Mouse (Mus musculus) heart, embryonic 11.5 days (tissue): ENCODE measurements around the gene Vmp1. TPM values are rescaled to one million over a fixed set of nuclear protein-coding genes. Genes with fewer than 3 reads are reported as not detected.
A peak's percentile ranks its signal among the peaks of the same experiment; 100 is the strongest.

Experiments
- ATAC-seq: fragments of 200-750 bp; cut with Nextera tagmentation; replicated peaks from 2 replicates; pipeline ENCODE4 v1.8.0; 2017; ENCODE audit warnings: moderate library complexity; ENCODE audit not compliant: insufficient number of reproducible peaks, low FRiP score, low TSS enrichment
- H3K27ac ChIP-seq: fragments of 300-500 bp; sonication (generic); 2 replicates; pipeline ENCODE4 v1.5.1; 2014; ENCODE audit warnings: mild to moderate bottlenecking, low read depth, low read length
- H3K27me3 ChIP-seq: fragments of 300-500 bp; sonication (generic); 2 replicates; pipeline ENCODE4 v1.6.1; 2014; ENCODE audit warnings: mild to moderate bottlenecking, low read length, mixed read lengths; ENCODE audit not compliant: control insufficient read depth, insufficient read depth
- H3K36me3 ChIP-seq: fragments of 300-500 bp; sonication (generic); 2 replicates; pipeline ENCODE4 v1.6.1; 2014; ENCODE audit warnings: mild to moderate bottlenecking, low read length, moderate library complexity, mixed read lengths; ENCODE audit not compliant: control insufficient read depth, insufficient read depth
- H3K4me1 ChIP-seq: fragments of 300-500 bp; sonication (generic); 2 replicates; pipeline ENCODE4 v1.6.1; 2014; ENCODE audit warnings: low read length; ENCODE audit not compliant: control insufficient read depth, insufficient read depth
- H3K4me2 ChIP-seq: fragments of 300-500 bp; sonication (generic); 2 replicates; pipeline ENCODE4 v1.6.1; 2014; ENCODE audit warnings: mild to moderate bottlenecking, moderate library complexity
- H3K4me3 ChIP-seq: fragments of 300-500 bp; sonication (generic); 2 replicates; pipeline ENCODE4 v1.5.1; 2014; ENCODE audit warnings: low read depth, low read length
- H3K9ac ChIP-seq: fragments of 300-500 bp; sonication (generic); 2 replicates; pipeline ENCODE4 v1.6.1; 2014; ENCODE audit warnings: mild to moderate bottlenecking, low read depth, low read length, moderate library complexity
- H3K9me3 ChIP-seq: fragments of 300-500 bp; sonication (generic); replicated peaks from 2 replicates; pipeline ENCODE4 v1.6.1; 2016; ENCODE audit warnings: low read length; ENCODE audit not compliant: control insufficient read depth
- WGBS: fragments of 180-500 bp; shearing (Covaris S2); extraction: QIAGEN DNeasy Blood & Tissue Kit; methylation state at CpG from one replicate; pipeline ENCODE4 v1.1.7; 2014; ENCODE audit not compliant: insufficient replicate concordance; 5-methylcytosine and 5-hydroxymethylcytosine counted together
- polyA plus RNA-seq: library from polyadenylated mRNA; unstranded; fragments of >200 nt; fragmentation: Nextera tagmentation; extraction: Ambion mirVana; gene quantifications from 2 replicates; pipeline ENCODE4 v1.2.1, GENCODE M21; 2014

The Vmp1 gene
- polyA plus RNA-seq, 1 experiment from 2014 or later: 112 TPM

DNA sequence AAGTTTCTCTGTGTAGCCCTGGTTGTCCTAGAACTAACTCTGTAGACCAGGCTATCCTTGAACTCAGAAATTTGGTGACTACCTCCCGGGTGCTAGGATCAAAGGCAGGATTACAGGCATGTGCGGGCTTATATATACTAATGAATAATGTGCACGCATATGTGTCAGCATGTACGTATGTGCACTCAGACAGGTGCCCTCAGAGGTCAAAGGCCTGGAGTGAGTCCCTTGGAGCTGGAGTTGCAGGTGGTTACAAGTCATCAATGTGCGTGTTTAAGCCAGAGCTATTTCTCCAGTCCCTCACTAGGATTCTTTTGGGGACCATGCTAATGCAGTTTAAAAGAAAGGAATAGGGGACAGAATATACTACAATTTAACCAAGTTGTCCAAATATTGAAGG lies 85.5 kb downstream of the Vmp1 start:
- ATAC-seq: no peak

DNA sequence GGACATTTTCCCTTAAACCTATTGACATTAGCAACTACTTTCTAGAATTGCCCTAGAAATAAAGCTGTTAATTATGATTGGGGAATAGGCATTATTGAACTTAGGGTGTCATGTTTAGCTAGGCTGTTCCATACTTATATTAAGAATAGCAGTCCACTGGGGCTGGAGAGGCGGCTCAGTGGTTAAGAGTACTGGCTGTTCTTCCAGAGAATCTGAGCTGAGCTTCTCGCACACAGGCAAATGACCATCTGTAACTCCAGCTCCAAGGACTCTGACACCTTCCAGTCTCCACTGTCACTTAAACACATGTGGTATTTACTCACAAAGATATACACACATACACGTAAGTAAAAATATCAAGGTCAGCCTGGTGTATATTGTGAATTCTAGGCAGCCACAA lies 86.7 kb downstream of the Vmp1 start:
- H3K4me1 ChIP-seq: peaks cover 7% of the 10 kb centered on the region; the same call in 1 of the 2 replicates
- WGBS: 87% methylated on average over 3 of the region's 3 CpGs
- ATAC-seq: no peak
- H3K4me3 ChIP-seq: no peak overlapping the region
- H3K4me2 ChIP-seq: no peak overlapping the region
- no peak overlapping the region for H3K27ac ChIP-seq
- no peaks in the 10 kb centered on the region for H3K9me3 ChIP-seq
- H3K27me3 ChIP-seq: no peaks in the 10 kb centered on the region
- H3K9ac ChIP-seq: no peak overlapping the region
- no peaks in the 10 kb centered on the region for H3K36me3 ChIP-seq

More for the DNA sequence above, 85.5 kb downstream of the Vmp1 start:
- Histone ChIP-seq H3K4me2 (no peak overlapping the region), H3K9ac (no peak overlapping the region), H3K4me3 (no peak overlapping the region), H3K4me1 (peaks cover 2% of the 10 kb centered on the region; the same call in 1 of the 2 replicates), H3K27me3 (no peaks in the 10 kb centered on the region), H3K9me3 (no peaks in the 10 kb centered on the region), H3K27ac (no peak overlapping the region), H3K36me3 (no peaks in the 10 kb centered on the region)
- WGBS: 91% methylated on average over 5 of the region's 5 CpGs

DNA sequence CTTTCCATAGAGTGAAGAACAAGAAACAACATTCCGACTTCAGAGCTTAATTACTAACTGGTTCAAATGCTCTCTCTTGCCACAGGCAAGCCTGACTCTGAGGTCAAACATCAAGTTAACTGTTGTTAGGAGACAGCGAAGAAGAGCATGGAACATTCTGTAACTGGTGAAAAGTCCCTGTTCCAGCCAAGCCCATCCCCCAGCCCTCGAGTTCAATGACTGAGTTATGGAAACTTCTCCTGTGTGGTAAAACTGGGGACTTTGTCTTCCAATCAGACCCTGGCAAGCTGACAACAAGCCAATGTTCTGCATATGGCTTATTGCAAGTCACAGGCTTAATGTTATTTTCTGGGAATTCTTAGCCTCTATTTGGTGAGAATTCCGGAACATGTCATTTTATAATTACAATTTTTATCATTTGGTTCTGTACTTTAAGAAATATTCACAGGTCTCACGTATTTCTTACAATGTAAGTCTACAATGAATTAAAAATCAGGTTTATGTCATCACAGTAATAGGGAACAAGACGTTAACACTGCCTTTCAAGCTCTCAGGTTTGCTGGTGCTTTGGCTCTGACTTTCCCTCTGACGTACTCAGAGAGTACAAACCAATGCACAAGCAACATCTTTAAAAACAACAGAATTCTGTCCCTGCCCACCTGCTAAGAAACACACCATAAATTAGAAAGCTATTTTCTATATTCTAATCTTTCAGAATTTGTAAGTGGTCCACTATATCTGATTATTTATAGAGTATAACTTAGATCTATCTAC lies 87.3 kb downstream of the Vmp1 start:
- no peak overlapping the region for H3K27ac ChIP-seq
- peaks cover 7% of the 10 kb centered on the region; the same call in 1 of the 2 replicates for H3K4me1 ChIP-seq
- H3K36me3 ChIP-seq: no peaks in the 10 kb centered on the region
- no peak for ATAC-seq
- no peak overlapping the region for H3K4me3 ChIP-seq
- WGBS: 83% methylated on average over 7 of the region's 7 CpGs
- no peaks in the 10 kb centered on the region for H3K27me3 ChIP-seq
- H3K4me2 ChIP-seq: no peak overlapping the region
- H3K9me3 ChIP-seq: no peaks in the 10 kb centered on the region
- no peak overlapping the region for H3K9ac ChIP-seq

DNA sequence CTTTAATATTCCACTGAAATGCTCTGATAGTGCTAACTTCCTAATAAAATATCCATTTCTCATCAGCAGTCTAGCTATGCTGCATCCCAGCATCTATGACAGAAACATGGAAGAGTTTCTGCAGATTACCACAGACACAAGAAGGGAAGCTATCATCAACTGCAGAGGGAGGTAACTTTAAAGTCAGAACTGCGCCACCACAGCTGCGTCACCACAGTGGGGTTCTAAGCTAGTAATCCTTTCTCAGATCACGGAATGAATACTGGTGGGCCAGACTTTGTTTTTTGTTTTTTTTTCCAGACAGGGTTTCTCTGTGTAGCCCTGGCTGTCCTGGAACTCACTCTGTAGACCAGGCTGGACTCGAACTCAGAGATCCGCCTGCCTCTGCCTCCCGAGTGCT lies 88.3 kb downstream of the Vmp1 start:
- no peaks in the 10 kb centered on the region for H3K9me3 ChIP-seq
- H3K9ac ChIP-seq: no peak overlapping the region
- ATAC-seq: no peak
- H3K4me3 ChIP-seq: no peak overlapping the region
- no peaks in the 10 kb centered on the region for H3K27me3 ChIP-seq
- peaks cover 7% of the 10 kb centered on the region; the same call in 1 of the 2 replicates for H3K4me1 ChIP-seq
- no peak overlapping the region for H3K4me2 ChIP-seq
- 94% methylated on average over 6 of the region's 6 CpGs for WGBS
- no peak overlapping the region for H3K27ac ChIP-seq
- no peaks in the 10 kb centered on the region for H3K36me3 ChIP-seq

DNA sequence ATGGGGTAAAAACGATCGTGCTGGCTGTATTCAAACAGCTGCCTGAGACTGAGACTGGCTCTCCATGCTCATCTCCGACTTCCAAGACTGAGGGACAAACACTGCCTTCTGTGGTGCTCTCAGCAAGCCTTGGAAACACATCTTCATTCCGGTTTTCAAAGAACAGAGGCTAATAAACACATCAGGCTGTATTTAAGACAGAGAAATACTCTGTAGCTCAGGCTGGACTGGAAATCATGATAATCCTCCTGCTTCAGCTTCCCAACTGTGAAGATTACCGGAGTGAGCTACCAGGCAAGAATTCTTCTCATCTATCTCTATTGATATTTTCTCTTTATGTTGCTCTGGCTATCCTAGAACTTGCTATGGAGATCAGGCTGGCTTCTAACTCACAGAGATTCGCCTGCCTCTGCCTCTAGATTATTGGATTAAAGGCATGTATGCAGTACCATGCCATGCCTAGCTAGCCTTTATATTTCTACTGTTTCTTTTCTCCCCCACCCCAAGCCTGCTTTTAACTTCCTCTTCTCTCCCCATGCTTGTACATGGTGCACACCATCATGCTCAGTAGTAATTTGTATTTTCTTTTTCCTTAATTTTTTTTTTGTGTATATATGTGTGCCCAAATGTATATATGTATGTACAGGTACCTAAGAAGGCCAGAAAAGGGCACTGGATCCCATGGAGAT lies 89.3 kb downstream of the Vmp1 start:
- Histone ChIP-seq H3K9me3 (no peaks in the 10 kb centered on the region), H3K4me1 (peaks cover 7% of the 10 kb centered on the region; the same call in 1 of the 2 replicates), H3K36me3 (no peaks in the 10 kb centered on the region), H3K9ac (no peak overlapping the region), H3K27ac (no peak overlapping the region), H3K4me3 (no peak overlapping the region), H3K4me2 (no peak overlapping the region), H3K27me3 (no peaks in the 10 kb centered on the region)
- WGBS: 76% methylated on average over 6 of the region's 6 CpGs
- ATAC-seq: no peak

DNA sequence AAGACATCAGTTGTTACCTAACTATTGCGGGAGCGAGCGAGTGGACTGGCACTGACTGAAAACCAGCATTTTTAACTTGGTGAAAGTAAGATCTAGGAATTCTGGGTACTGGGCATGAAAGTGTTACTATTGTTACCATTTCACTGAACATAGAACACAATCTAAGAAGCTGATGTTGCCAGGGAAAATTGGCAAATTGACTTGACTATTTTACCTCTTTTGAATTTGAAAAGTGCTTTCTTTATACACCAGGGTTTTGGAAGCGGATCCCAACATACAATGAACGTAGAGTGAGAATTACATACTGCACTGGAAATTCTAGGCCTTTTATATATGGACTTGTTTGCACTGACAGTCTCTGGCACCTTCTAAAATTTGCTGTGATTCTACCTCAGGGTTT lies 90.2 kb downstream of the Vmp1 start:
- Histone ChIP-seq H3K4me2 (no peak overlapping the region), H3K27ac (0 out of 2 replicates have a peak overlapping the region, but pooled peaks have one; percentile 15)

DNA sequence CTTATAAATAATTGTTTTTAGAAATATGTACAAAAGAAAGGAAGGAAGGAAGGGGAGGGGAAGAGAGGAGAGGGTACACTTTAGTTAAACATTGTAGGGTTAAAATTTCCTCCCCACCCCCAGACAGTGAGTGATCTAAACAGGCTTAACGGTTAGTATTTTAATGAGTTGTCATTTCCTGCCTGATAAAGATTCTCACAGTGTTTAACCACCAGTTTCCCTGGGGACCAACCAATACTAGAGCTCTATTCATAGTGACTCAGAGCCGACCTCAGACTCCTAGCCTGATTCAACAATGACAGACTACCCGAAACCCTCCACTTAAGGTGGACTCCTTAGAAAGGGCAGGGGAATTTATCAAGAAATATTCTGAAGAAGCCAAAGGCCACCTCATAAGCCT lies 90.6 kb downstream of the Vmp1 start:
- ATAC-seq: peak; percentile 46; the same call in 1 of the 2 replicates
- 21% methylated on average over 3 of the region's 3 CpGs for WGBS
- H3K9ac ChIP-seq: no peak overlapping the region

More for the DNA sequence above, 90.2 kb downstream of the Vmp1 start:
- ATAC-seq: no peak
- Histone ChIP-seq H3K4me3 (no peak overlapping the region), H3K9ac (no peak overlapping the region), H3K36me3 (no peaks in the 10 kb centered on the region), H3K4me1 (peaks cover 7% of the 10 kb centered on the region; the same call in 1 of the 2 replicates), H3K27me3 (no peaks in the 10 kb centered on the region), H3K9me3 (no peaks in the 10 kb centered on the region)
- WGBS: 88% methylated on average over 5 of the region's 5 CpGs

DNA sequence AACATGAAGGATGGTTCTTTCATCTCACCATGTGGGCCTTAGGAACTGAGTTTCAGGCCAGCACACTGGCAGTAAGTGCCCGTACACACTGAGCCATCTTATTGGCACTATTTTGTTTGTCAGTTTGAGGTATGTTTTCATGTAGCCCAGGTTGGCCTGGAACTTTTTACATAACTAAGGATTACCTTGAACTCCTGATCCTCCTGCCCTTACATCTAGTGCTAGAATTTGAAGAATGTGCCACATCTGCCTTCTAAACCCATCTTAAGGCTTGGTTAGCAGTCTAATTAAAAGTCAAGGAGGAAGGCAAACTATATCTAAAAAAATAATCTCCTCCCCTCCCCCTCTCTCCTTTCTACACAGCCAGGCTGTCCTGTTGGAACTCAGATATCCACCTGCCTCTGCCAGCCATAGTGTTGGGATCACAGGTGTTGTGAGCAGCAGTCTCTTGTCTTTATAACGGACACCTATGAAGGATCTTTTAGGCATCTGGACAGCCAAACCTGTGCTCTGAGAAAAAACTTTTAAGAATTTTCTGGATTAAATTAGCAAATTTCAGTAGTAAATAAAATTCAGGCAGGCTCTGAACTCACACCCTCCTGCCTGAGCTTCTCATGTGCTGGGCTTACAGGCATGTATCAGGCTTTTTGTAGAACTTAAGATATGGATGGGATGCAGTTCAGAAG lies 91.6 kb downstream of the Vmp1 start:
- H3K4me1 ChIP-seq: peaks cover 14% of the 10 kb centered on the region
- H3K27me3 ChIP-seq: no peaks in the 10 kb centered on the region
- H3K36me3 ChIP-seq: no peaks in the 10 kb centered on the region
- H3K4me3 ChIP-seq: no peak overlapping the region
- H3K27ac ChIP-seq: peak overlapping the region; percentile 59
- no peak overlapping the region for H3K9ac ChIP-seq
- WGBS: 84% methylated on average over 2 of the region's 2 CpGs
- H3K9me3 ChIP-seq: no peaks in the 10 kb centered on the region
- no peak for ATAC-seq
- no peak overlapping the region for H3K4me2 ChIP-seq

More for the DNA sequence above, 90.6 kb downstream of the Vmp1 start:
- no peaks in the 10 kb centered on the region for H3K9me3 ChIP-seq
- H3K27me3 ChIP-seq: no peaks in the 10 kb centered on the region
- peak overlapping the region; percentile 59; the same call in 1 of the 2 replicates for H3K27ac ChIP-seq
- H3K4me2 ChIP-seq: no peak overlapping the region
- peaks cover 10% of the 10 kb centered on the region for H3K4me1 ChIP-seq
- H3K4me3 ChIP-seq: no peak overlapping the region
- H3K36me3 ChIP-seq: no peaks in the 10 kb centered on the region
